Mouse (Mus musculus): ENCODE data around the gene Stk39.

Stk39 gene

GRCm38 (mm10) chr2:68385654-68386312, 86.3 kb downstream of the Stk39 start:
- in situ Hi-C loops (cut with MboI, MseI) = no loop called here

- in situ Hi-C loops (cut with MboI, MseI) = no loop called here
Measured at GRCm38 (mm10) chr2:68383964-68384363, 88.1 kb downstream of the Stk39 start.

GRCm38 (mm10) chr2:68382394-68383059, 89.5 kb downstream of the Stk39 start:
- in situ Hi-C loops (cut with MboI, MseI) = no loop called here

GRCm38 (mm10) chr2:68381881-68382280, 90.2 kb downstream of the Stk39 start:
- in situ Hi-C loops (cut with MboI, MseI) = no loop called here

- in situ Hi-C loops (cut with MboI, MseI) = no loop called here
Measured at GRCm38 (mm10) chr2:68381205-68381604, 90.9 kb downstream of the Stk39 start.

GRCm38 (mm10) chr2:68379631-68380030, 92.4 kb downstream of the Stk39 start:
- in situ Hi-C loops (cut with MboI, MseI) = no loop called here

GRCm38 (mm10) chr2:68378319-68378718, 93.7 kb downstream of the Stk39 start:
- in situ Hi-C loops (cut with MboI, MseI) = no loop called here

DNA sequence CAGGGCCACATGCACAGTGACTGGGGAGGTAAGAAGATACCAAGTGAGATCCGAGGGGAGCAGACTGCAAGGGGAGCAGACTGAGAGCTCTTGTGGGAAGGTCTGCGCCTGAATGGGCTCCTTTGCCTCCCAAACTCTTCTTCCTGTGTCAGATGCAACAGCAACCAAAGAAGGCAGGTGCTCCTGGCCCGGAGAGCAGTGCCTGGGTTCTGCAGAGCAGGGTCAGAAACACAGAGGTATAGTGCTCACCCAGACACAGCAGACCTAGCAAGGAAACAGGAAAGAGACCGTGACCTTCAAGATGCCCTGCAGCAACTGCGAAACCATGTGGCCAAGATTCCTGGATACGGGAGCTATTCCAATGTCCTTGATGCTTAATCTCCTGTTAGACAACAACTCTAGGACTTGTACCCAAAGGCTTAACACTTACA, 94.8 kb downstream of the Stk39 start:
- in situ Hi-C loops (cut with MboI, MseI) = no loop called here

DNA sequence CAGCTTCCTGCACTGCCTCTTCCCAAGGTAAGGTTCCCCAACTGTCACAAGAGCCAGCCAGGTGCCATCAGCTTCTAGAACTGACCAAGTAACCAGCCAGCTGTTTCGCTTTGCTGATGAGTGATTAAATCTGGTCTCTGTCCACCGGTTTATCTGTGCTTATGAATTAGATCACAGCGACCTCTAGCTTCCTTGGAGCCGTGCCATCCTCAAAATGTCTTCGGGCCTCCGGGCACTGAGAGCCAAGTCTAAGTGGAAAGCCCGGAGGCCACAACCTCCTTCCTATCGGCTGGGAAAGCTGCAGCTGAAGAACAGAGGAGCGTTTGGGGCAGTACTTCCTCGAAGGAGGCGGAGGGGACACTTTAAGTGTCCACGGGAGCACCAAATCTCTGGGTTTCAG, 95.4 kb downstream of the Stk39 start:
- in situ Hi-C loops (cut with MboI, MseI) = no loop called here

DNA sequence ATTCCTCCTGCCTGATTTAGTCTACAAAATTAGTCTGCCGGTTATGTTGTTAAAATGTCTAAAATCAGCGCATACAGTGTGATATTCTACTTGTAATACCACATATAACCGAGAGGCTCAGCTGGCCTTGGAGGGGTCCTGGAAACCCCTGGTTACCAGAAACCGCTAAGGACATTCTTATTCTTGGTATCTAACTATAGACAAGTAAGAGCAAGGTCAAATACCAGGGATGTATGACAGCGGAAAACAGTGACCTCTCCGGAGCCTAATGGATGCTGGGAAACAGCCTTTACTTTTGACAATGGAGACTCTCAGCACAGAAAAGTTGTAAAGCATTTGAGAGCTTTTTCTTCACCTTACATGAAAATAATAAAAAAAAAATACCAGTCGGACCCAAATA, 97.9 kb downstream of the Stk39 start:
- in situ Hi-C loops (cut with MboI, MseI) = no loop called here

DNA sequence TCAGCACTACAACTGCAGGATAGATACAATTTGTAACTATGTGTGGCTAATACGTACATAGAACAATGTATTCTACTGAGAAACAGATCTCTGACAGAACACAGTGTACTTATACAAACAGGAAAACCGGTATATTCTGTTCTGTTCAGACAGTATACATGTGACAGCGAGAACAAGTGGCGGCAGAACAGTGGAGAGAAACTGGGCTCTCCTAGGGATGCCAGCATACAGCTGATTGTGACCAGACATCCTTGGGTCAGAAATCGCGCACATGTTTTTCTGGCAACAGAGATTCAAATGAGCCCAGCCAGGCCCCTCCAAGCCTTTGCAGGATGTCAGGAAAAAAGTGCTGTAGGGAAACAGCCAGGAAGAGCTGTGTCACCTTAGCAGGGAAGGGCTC, 100.2 kb downstream of the Stk39 start:
- in situ Hi-C loops (cut with MboI, MseI) = no loop called here

GRCm38 (mm10) chr2:68370326-68370725, 101.7 kb downstream of the Stk39 start:
- in situ Hi-C loops (cut with MboI, MseI) = no loop called here

- in situ Hi-C loops (cut with MboI, MseI) = no loop called here
Measured at GRCm38 (mm10) chr2:68369080-68369479, 103.0 kb downstream of the Stk39 start.

DNA sequence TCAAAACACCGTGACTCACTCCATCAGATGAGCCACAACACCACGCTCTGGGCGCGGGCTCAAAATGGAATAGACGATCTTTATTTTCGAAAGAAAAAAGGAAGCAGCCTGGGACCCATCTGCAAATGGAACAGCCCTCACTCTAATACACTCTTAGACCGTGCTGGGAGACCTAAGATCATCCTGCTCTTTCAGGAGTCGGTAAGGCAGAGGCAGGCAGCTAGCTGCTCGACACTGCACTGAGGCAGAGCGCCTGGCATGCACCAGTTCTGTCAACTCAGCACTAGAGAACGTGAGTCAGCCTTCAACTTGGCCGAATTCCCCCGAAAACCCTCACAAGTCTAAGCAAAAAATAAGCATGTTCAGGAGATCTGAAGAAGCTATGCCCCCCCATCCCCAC, 104.1 kb downstream of the Stk39 start:
- in situ Hi-C loops (cut with MboI, MseI) = no loop called here

- in situ Hi-C loops (cut with MboI, MseI) = no loop called here
Measured at GRCm38 (mm10) chr2:68366897-68367193, 105.2 kb downstream of the Stk39 start.

- in situ Hi-C loops (cut with MboI, MseI) = no loop called here
Measured at GRCm38 (mm10) chr2:68366091-68366896, 105.8 kb downstream of the Stk39 start.

- in situ Hi-C loops (cut with MboI, MseI) = no loop called here
Measured at GRCm38 (mm10) chr2:68365504-68365903, 106.6 kb downstream of the Stk39 start.

GRCm38 (mm10) chr2:68364181-68364900, 107.7 kb downstream of the Stk39 start:
- in situ Hi-C loops (cut with MboI, MseI) = no loop called here

DNA sequence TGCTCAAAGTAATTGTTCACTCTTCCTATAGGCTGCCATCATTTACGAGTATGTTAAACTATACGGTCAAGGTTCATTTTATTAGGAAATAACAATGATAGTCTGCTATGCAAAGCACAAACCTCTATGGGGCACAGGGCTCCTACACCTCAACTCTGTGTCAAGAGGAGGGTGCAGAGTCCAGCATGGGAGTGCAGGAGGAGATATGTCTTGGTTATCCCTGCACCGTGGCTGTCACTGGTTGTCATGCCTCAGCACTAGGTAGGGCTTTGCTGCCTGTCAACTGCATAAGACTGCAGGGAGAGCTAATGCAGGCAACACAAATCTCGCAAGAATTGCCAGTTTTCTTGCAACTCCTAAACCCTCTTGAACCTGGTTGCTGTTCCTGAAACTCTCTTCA, 108.9 kb downstream of the Stk39 start:
- in situ Hi-C loops (cut with MboI, MseI) = no loop called here

DNA sequence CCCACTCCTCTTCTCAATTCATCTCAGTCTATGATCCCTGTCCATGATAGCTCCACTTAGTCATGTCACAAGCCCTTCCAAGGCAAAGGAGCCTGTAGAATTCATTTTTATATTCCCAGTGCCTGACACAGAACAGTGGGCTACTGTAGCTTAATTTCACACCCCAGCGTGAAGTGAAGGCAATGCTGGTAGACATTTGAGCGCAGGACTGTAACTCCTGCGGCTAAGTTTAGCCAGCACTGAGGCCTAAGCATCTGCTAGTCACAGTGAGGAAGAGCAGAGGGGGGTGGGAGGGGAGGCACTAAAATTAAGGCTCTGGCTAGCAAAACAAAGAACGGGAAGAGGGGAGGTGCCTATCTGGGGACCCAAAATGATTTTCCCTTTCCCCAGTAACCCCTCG, 110.4 kb downstream of the Stk39 start:
- in situ Hi-C loops (cut with MboI, MseI) = no loop called here

GRCm38 (mm10) chr2:68350621-68351020, 121.4 kb downstream of the Stk39 start:
- in situ Hi-C loops (cut with MboI, MseI) = loop anchor here (10.0 kb wide), 1 partner anchor 1756 kb away; no protein-coding TSS in a partner anchor
